Mouse (Mus musculus): ENCODE results near the gene Pif1.

The Pif1 gene

GRCm38 (mm10) chr9:65641446-65642052 lies 54.6 kb downstream of the Pif1 start:
- no peak for DNase-seq

- no peak for DNase-seq
Observed at GRCm38 (mm10) chr9:65642546-65642945, 55.6 kb downstream of the Pif1 start.

GRCm38 (mm10) chr9:65644960-65645359 lies 58.0 kb downstream of the Pif1 start:
- no peak for DNase-seq
